Mouse (Mus musculus) olfactory bulb, adult 2 months (tissue): Measurements from ENCODE around the gene Fnbp4.

ENCODE experiments used
- CTCF ChIP-seq: fragments of 200-500 bp; IDR thresholded peaks from 2 replicates; pipeline ENCODE4 v1.5.1; 2012; ENCODE audit warnings: low read depth, mild to moderate bottlenecking, low read length, moderate library complexity; ENCODE audit not compliant: insufficient read depth
- POLR2A ChIP-seq: fragments of 200-500 bp; IDR thresholded peaks from 2 replicates; pipeline ENCODE4 v1.6.1; 2012; ENCODE audit warnings: mild to moderate bottlenecking, low read depth, low read length, moderate library complexity; ENCODE audit not compliant: insufficient read depth

GRCm38 (mm10) chr2:90708548-90708947 is 36.6 kb upstream of the Fnbp4 start:
- TF ChIP-seq CTCF (no peak), POLR2A (no peak)
